Mouse (Mus musculus) B cell, adult 2 months (primary cell): Measurements from ENCODE around the gene B3gnt5.
"Not testable (repeated sequence)": the region's sequence is repeated elsewhere in the genome, so short reads cannot be mapped to it uniquely, and the experiment has no call there.

Source experiments
- DNase-seq, 2 experiments: peaks; one replicate each; pipeline ENCODE4 v3.0.0; 2022

The B3gnt5 gene

GRCm38 (mm10) chr16:19760074-19760473, at the start of gene B3gnt5:
Gene B3gnt5 (plus strand): TSS chr16:19760208.
- DNase-seq: peak; percentile 69 to 73

GRCm38 (mm10) chr16:19720959-19721358, 39.0 kb upstream of the B3gnt5 start:
- DNase-seq: no peak

GRCm38 (mm10) chr16:19724139-19724538, 35.9 kb upstream of the B3gnt5 start:
- DNase-seq: not testable (repeated sequence)

GRCm38 (mm10) chr16:19732896-19733295, 27.1 kb upstream of the B3gnt5 start:
- DNase-seq: peak; percentile 48 to 56

GRCm38 (mm10) chr16:19760505-19761496, 793 bp downstream of the B3gnt5 start:
- peak; percentile 62 to 67 for DNase-seq

- peak; percentile 87 to 90 for DNase-seq
Observed at GRCm38 (mm10) chr16:19761691-19762090, 1.7 kb downstream of the B3gnt5 start.

GRCm38 (mm10) chr16:19766107-19766506, 6.1 kb downstream of the B3gnt5 start:
- DNase-seq: peak; percentile 56 to 59

- peak; percentile 47 to 53 for DNase-seq
Observed at GRCm38 (mm10) chr16:19768046-19768445, 8.0 kb downstream of the B3gnt5 start.

- DNase-seq: no peak
Observed at GRCm38 (mm10) chr16:19772013-19772412, 12.0 kb downstream of the B3gnt5 start.

GRCm38 (mm10) chr16:19786386-19787090, 26.5 kb downstream of the B3gnt5 start:
- DNase-seq: no peak

GRCm38 (mm10) chr16:19789914-19790313, 29.9 kb downstream of the B3gnt5 start:
- DNase-seq: peak in 1 of 2 experiments; percentile 16

- DNase-seq: no peak
Observed at GRCm38 (mm10) chr16:19818801-19819200, 58.8 kb downstream of the B3gnt5 start.
